Mouse (Mus musculus) cerebellum, adult 2 months (tissue): Measurements from ENCODE around the gene Ppp1r9b.
"Not testable (repeated sequence)": the region's sequence is repeated elsewhere in the genome, so short reads cannot be mapped to it uniquely, and the experiment has no call there.

Experiments used
- CTCF ChIP-seq: fragments of 200-500 bp; IDR thresholded peaks from 2 replicates; pipeline ENCODE4 v1.5.1; 2011; ENCODE audit warnings: low read depth, mild to moderate bottlenecking, control low read depth, low read length, moderate library complexity, borderline replicate concordance; ENCODE audit not compliant: insufficient read depth
- POLR2A ChIP-seq: fragments of 200-500 bp; IDR thresholded peaks from 2 replicates; pipeline ENCODE4 v1.6.1; 2011; ENCODE audit warnings: low read length, control low read depth, borderline replicate concordance; ENCODE audit not compliant: insufficient read depth

- TF ChIP-seq CTCF, POLR2A: not testable (repeated sequence)
Observed at GRCm38 (mm10) chr11:94969709-94970108, 21.1 kb upstream of the Ppp1r9b start.
